Mouse (Mus musculus) liver, embryonic 13.5 days (tissue): ENCODE results near the gene Corin. TPM values are rescaled to one million over a fixed set of nuclear protein-coding genes. Genes with fewer than 3 reads are reported as not detected.

Experiments used
- ATAC-seq: fragments of 200-750 bp; cut with Nextera tagmentation; 2 replicates; pipeline ENCODE4 v1.8.0; 2017; ENCODE audit warnings: low read depth, mild to moderate bottlenecking, moderate number of reproducible peaks, moderate library complexity
- DNase-seq: peaks from one replicate; pipeline ENCODE4 v3.0.0; 2022
- H3K27ac ChIP-seq: fragments of 300-500 bp; sonication (generic); 2 replicates; pipeline ENCODE4 v1.5.1; 2015; ENCODE audit warnings: moderate library complexity, mild to moderate bottlenecking, inconsistent platforms
- H3K27me3 ChIP-seq: fragments of 300-500 bp; sonication (generic); 2 replicates; pipeline ENCODE4 v1.6.1; 2015; ENCODE audit warnings: mild to moderate bottlenecking, inconsistent platforms
- H3K36me3 ChIP-seq: fragments of 300-500 bp; sonication (generic); 2 replicates; pipeline ENCODE4 v1.6.1; 2015; ENCODE audit warnings: mild to moderate bottlenecking, inconsistent platforms
- H3K4me1 ChIP-seq: fragments of 300-500 bp; sonication (generic); replicated peaks from 2 replicates; pipeline ENCODE4 v1.6.1; 2015; ENCODE audit warnings: inconsistent platforms
- H3K4me2 ChIP-seq: fragments of 300-500 bp; sonication (generic); 2 replicates; pipeline ENCODE4 v1.6.1; 2015; ENCODE audit warnings: inconsistent platforms, mild to moderate bottlenecking, moderate library complexity
- H3K4me3 ChIP-seq: fragments of 300-500 bp; sonication (generic); replicated peaks from 2 replicates; pipeline ENCODE4 v1.5.1; 2015; ENCODE audit warnings: mild to moderate bottlenecking, inconsistent platforms
- H3K9ac ChIP-seq: fragments of 300-500 bp; sonication (generic); 2 replicates; pipeline ENCODE4 v1.6.1; 2015; ENCODE audit warnings: mild to moderate bottlenecking, inconsistent platforms
- H3K9me3 ChIP-seq: fragments of 300-500 bp; sonication (generic); replicated peaks from 2 replicates; pipeline ENCODE4 v1.6.1; 2016; ENCODE audit warnings: inconsistent platforms
- whole genome bisulfite sequencing: fragments of 180-500 bp; shearing (Covaris S2); methylation state at CpG from one replicate; pipeline ENCODE4 v1.1.7; 2015; ENCODE audit not compliant: insufficient replicate concordance; 5-methylcytosine and 5-hydroxymethylcytosine counted together
- polyA plus RNA-seq: library from polyadenylated mRNA; unstranded; fragments of >200 nt; fragmentation: Nextera tagmentation; extraction: Ambion mirVana; gene quantifications from 2 replicates; pipeline ENCODE4 v1.2.1, GENCODE M21; 2015

Corin gene
- polyA plus RNA-seq, 1 experiment from 2014 or later: 0.22 TPM

DNA sequence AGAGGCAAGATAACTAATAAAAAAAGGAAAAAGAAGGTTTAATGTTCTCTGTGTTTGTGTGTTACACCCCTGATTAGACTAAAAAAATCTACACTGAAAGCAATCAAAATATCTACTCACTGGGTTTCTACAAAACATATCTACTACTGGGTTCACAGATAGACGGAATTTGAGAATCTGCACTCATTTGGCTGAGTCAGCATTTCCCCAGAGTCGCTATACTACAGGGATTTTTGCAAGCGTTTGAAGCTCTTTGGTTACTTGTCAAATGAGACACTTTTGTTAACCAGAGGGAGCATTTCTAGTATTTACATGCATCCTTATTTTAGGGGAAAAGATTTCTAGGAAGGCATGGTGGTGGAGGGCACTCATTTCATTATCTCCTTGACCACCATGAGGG lies 136.3 kb downstream of the Corin start:
- H3K27me3 ChIP-seq: no peaks in the 10 kb centered on the region
- H3K9me3 ChIP-seq: no peaks in the 10 kb centered on the region
- no peak overlapping the region for H3K9ac ChIP-seq
- H3K4me2 ChIP-seq: no peak overlapping the region
- WGBS: 66% methylated on average over 3 of the region's 3 CpGs
- H3K36me3 ChIP-seq: no peaks in the 10 kb centered on the region
- H3K4me1 ChIP-seq: no peaks in the 10 kb centered on the region
- DNase-seq (no peak), ATAC-seq (no peak)
- H3K4me3 ChIP-seq: no peak overlapping the region
- H3K27ac ChIP-seq: no peak overlapping the region

DNA sequence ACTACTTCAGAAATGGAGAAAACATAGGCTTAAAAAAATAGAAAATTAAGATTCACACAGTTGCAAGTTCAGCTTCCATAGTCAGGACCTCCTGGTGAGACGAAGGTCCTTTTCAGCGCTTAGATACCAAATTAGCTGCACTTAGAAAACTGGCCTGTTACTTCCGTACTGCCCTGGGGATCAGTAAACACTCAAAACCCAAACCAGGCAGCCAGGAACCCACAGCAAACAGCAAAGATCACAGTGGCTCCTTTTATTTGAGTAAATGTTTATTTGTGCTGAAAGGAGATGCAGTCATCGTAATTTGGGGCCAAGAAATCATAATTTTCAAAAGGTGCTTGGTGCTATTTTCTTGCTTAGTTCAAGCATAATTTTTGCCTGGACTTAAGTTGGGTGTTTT lies 138.5 kb downstream of the Corin start:
- H3K9ac ChIP-seq: no peak overlapping the region
- no peak overlapping the region for H3K27ac ChIP-seq
- DNase-seq (no peak), ATAC-seq (no peak)
- no peaks in the 10 kb centered on the region for H3K36me3 ChIP-seq
- WGBS: 64% methylated on average over 4 of the region's 4 CpGs
- H3K27me3 ChIP-seq: no peaks in the 10 kb centered on the region
- H3K4me2 ChIP-seq: no peak overlapping the region
- no peaks in the 10 kb centered on the region for H3K4me1 ChIP-seq
- no peaks in the 10 kb centered on the region for H3K9me3 ChIP-seq
- H3K4me3 ChIP-seq: no peak overlapping the region

DNA sequence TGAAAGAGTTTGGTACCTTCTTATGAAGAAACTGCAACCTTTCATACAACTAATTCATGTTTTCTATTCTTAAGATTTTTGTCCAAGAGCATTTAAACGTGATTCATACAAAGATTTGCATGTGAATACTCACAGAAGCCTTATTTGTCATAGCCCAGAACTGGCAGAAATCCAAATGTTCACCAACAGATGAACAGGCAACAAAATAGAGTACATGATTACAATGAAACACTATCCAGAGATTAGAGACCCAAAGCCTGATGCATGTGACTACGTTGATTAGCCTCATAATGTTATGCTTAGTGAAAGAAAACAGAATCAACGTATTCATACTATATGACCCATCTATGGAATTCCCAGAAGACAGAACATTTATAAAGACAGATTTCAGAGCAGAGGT lies 140.4 kb downstream of the Corin start:
- no peaks in the 10 kb centered on the region for H3K36me3 ChIP-seq
- 56% methylated on average over 3 of the region's 3 CpGs for WGBS
- no peak overlapping the region for H3K4me2 ChIP-seq
- H3K4me3 ChIP-seq: no peak overlapping the region
- no peaks in the 10 kb centered on the region for H3K27me3 ChIP-seq
- H3K9ac ChIP-seq: no peak overlapping the region
- H3K9me3 ChIP-seq: no peaks in the 10 kb centered on the region
- no peak for DNase-seq
- H3K4me1 ChIP-seq: no peaks in the 10 kb centered on the region
- no peak overlapping the region for H3K27ac ChIP-seq
- ATAC-seq: no peak

DNA sequence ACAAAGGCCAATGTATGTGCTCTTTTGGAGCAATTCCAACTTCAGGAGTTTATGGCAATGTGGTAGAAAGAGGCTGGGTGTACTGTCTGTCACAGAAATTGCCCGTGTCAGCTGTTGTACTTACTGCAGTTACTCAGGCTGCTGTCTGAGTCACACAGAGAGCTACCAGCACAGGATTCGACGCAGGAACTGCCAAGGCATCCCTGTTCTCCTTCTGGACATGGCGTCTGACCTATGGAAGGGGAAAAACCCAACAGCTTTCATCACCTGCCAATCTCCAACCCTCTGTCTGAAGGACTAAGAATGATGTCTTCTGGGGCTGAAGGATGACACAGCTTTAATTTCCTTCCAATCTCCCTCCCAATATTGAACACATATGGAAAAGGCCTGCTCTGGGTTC lies 150.5 kb downstream of the Corin start:
- Histone ChIP-seq H3K27ac (no peak overlapping the region), H3K9ac (no peak overlapping the region), H3K4me1 (no peaks in the 10 kb centered on the region), H3K27me3 (no peaks in the 10 kb centered on the region), H3K4me3 (no peak overlapping the region), H3K4me2 (no peak overlapping the region), H3K36me3 (no peaks in the 10 kb centered on the region), H3K9me3 (no peaks in the 10 kb centered on the region)
- ATAC-seq (no peak), DNase-seq (no peak)
- WGBS: 62% methylated on average over 4 of the region's 4 CpGs

DNA sequence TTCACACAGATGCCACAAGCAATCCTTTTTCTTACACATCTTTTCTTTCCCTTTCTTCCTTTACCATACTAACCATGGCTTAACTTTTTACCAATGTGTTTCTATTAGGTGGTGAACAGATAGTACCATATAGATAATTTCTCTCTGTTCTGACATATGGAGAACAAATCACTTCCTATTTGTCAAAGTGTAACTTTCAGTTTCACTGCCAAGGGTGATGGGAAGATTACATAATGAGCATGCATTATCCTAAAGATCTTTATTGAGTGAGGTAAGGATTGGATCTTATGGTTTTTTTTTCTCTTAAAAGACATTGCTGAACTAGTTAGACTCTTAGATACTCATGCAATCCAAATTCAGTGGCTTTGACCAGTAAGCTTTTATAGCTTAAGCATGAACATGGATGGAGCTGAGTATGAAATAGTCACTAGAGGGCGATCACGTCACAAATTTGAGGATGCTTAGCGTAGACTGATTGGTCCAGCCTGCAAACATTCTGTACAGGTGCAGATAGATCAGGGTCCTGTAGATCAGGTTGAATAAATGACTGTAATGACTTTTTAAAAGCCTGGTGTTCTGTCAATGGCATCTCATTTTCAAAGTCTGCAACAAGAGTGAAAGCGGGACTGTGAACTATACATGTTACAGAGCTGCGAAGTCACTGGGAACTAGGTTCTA lies 154.1 kb downstream of the Corin start:
- ATAC-seq: no peak
- Histone ChIP-seq H3K27me3 (no peaks in the 10 kb centered on the region), H3K4me3 (no peak overlapping the region), H3K27ac (no peak overlapping the region), H3K4me1 (no peaks in the 10 kb centered on the region), H3K9me3 (no peaks in the 10 kb centered on the region), H3K9ac (no peak overlapping the region), H3K4me2 (no peak overlapping the region), H3K36me3 (no peaks in the 10 kb centered on the region)
- 31% methylated on average over 5 of the region's 5 CpGs for WGBS
- DNase-seq: no peak

DNA sequence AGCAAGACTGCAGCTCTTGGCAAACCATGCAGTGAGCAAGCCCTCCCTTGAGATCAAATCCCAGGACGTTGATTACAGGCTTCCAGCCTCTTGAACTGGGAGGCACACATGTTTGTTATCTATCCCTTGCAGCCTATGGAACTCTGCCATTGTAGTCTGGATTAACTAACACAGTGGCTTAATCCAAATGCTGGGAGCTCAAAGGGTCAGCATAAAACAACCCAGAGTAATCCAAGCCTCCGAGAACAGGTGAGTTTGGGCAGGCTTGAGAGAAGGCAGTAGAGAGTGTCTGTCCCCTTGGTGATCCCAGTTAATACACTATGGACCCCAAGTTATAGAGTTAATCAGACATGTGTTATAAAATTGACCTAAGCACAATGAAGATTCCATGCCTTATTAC lies 155.7 kb downstream of the Corin start:
- Histone ChIP-seq H3K9me3 (no peaks in the 10 kb centered on the region), H3K4me3 (no peak overlapping the region), H3K4me2 (no peak overlapping the region), H3K27ac (no peak overlapping the region), H3K9ac (no peak overlapping the region), H3K36me3 (no peaks in the 10 kb centered on the region), H3K4me1 (no peaks in the 10 kb centered on the region), H3K27me3 (no peaks in the 10 kb centered on the region)
- no peak for DNase-seq
- no peak for ATAC-seq
- 30% methylated on average over 2 of the region's 2 CpGs for WGBS

DNA sequence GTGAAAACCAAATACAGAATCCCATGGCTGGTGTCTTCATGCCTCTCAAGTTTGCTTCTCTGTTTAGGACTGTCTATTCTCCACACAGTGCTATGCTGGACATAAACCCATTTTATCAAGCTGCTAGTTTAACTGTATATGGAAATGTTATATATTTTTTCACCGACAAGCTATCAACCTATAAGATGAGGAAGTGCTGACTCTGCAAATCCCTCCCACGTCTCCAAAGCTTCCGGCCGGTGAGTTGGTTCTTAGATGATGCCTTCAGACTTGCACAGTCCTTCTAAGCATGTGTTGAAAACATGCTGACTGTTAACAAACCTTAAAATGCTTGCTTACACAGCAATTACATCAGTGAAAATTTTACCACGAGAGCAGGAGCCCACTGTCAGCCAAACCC lies 168.4 kb downstream of the Corin start:
- 61% methylated on average over 5 of the region's 5 CpGs for WGBS
- Histone ChIP-seq H3K9me3 (no peaks in the 10 kb centered on the region), H3K36me3 (no peaks in the 10 kb centered on the region), H3K4me3 (no peak overlapping the region), H3K4me1 (no peaks in the 10 kb centered on the region), H3K27ac (no peak overlapping the region), H3K27me3 (no peaks in the 10 kb centered on the region), H3K9ac (no peak overlapping the region), H3K4me2 (no peak overlapping the region)
- ATAC-seq (no peak), DNase-seq (no peak)

DNA sequence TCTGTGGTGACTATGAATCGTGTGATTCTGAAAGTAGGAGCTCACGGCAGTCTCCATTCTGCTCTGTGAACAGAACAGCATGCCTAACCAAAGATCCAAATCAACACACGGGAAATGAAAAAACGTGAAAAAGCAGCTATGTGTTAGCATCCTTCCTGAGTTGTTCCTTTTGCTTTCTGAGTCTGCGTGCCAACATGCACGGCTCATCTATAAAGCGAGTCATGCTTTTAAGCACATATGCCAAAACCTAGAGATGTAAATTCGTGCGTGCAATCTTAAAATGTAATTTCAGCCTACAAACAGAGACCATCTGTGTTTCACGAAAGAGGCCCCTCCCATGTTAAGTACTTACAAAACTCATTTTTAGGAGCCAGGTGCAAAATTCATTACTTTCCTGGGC lies 171.4 kb downstream of the Corin start:
- Histone ChIP-seq H3K4me2 (no peak overlapping the region), H3K36me3 (no peaks in the 10 kb centered on the region), H3K4me1 (no peaks in the 10 kb centered on the region), H3K4me3 (no peak overlapping the region), H3K9ac (no peak overlapping the region), H3K27me3 (no peaks in the 10 kb centered on the region), H3K27ac (no peak overlapping the region), H3K9me3 (no peaks in the 10 kb centered on the region)
- no peak for ATAC-seq
- 75% methylated on average over 10 of the region's 10 CpGs for WGBS
- no peak for DNase-seq

DNA sequence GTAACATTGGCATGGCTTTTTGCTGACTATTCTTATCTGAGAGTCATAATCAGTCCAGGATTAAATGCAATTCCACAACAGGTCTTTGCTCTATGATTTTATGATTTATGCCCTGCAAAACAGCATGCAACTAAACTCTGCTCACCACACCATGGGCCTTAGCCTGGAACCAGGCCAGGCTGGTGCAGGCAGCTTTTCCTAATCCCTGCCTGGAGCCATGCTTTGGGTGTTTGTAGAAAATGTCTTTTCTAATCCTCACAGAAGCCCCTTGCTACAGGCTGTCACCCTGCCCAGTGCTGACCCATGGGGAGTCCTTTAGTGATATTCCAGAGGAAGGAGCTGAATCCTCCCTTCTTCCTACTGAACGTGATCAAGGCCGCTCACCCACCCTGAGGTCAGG lies 173.1 kb downstream of the Corin start:
- H3K27me3 ChIP-seq: no peaks in the 10 kb centered on the region
- no peaks in the 10 kb centered on the region for H3K4me1 ChIP-seq
- no peaks in the 10 kb centered on the region for H3K9me3 ChIP-seq
- DNase-seq: no peak
- H3K9ac ChIP-seq: no peak overlapping the region
- no peak for ATAC-seq
- no peak overlapping the region for H3K4me2 ChIP-seq
- H3K4me3 ChIP-seq: no peak overlapping the region
- 74% methylated on average over 2 of the region's 2 CpGs for WGBS
- H3K36me3 ChIP-seq: no peaks in the 10 kb centered on the region
- H3K27ac ChIP-seq: no peak overlapping the region

DNA sequence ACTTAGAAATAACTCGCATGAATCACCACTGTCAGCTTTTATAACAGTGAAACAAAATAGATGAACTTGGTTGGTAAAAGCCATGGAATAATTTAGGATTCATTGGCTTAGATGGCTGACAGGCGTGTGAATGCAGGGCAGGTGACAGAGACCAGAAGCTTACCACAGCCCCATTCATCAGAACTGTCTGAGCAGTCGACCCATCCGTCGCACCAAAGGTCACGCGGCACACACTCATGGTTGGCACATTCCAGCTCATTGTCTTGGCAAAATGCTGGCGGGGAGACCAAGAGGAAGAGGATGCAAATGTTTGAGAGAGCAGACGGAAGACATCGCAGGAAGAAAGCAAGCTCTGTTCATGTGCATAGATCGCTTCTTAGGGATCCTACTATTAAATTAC lies 173.6 kb downstream of the Corin start:
- H3K9ac ChIP-seq: no peak overlapping the region
- no peak overlapping the region for H3K4me3 ChIP-seq
- H3K27me3 ChIP-seq: no peaks in the 10 kb centered on the region
- H3K36me3 ChIP-seq: no peaks in the 10 kb centered on the region
- H3K4me2 ChIP-seq: no peak overlapping the region
- 73% methylated on average over 11 of the region's 11 CpGs for WGBS
- no peaks in the 10 kb centered on the region for H3K9me3 ChIP-seq
- DNase-seq (no peak), ATAC-seq (no peak)
- H3K4me1 ChIP-seq: no peaks in the 10 kb centered on the region
- H3K27ac ChIP-seq: no peak overlapping the region

DNA sequence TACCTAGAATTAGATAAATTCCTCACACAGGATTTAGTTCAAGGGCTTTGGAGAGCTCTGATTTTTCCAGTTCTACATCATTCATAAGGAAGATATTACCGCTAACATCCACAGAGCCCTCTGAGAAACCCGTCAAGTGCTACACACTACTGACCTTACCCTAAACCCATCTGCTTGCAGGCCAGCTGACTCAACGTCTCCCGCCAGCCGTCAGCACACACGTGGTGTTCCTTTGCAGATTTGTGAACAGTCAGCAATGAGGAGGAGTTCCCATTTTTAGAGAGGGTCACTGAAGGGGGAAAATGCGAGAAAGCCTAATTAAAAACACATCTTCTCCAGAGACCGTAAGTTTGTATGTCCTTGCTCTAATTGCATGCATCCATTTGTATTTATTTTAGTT lies 174.8 kb downstream of the Corin start:
- no peaks in the 10 kb centered on the region for H3K4me1 ChIP-seq
- 58% methylated on average over 8 of the region's 8 CpGs for WGBS
- ATAC-seq (no peak), DNase-seq (no peak)
- no peaks in the 10 kb centered on the region for H3K27me3 ChIP-seq
- no peaks in the 10 kb centered on the region for H3K36me3 ChIP-seq
- no peak overlapping the region for H3K27ac ChIP-seq
- H3K4me3 ChIP-seq: no peak overlapping the region
- no peak overlapping the region for H3K4me2 ChIP-seq
- H3K9me3 ChIP-seq: no peaks in the 10 kb centered on the region
- H3K9ac ChIP-seq: no peak overlapping the region

DNA sequence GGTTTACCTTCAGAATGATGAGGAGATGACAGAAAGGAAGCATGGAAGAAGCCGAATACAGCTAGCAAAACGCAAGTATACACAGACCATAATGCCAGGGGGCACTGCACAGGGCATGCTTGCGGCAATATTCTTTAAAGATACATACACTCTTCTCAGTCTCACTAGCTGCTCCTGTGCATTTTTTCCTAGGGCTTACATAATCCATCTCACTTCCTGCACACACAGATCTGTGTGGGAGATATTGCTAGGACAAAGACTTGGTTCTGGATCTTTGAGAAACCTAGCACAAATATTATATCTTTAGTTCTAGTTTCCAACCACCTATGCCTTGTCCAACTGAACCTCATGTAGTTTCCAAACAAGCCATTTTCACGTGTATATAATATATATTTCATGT lies 189.0 kb downstream of the Corin start:
- Histone ChIP-seq H3K9ac (no peak overlapping the region), H3K27ac (no peak overlapping the region), H3K36me3 (no peaks in the 10 kb centered on the region), H3K4me1 (no peaks in the 10 kb centered on the region), H3K27me3 (no peaks in the 10 kb centered on the region), H3K9me3 (no peaks in the 10 kb centered on the region), H3K4me2 (no peak overlapping the region), H3K4me3 (no peak overlapping the region)
- no peak for DNase-seq
- 65% methylated on average over 4 of the region's 4 CpGs for WGBS
- ATAC-seq: no peak
